Mouse (Mus musculus): ENCODE data around the gene Slc12a5. TPM values are rescaled to one million over a fixed set of nuclear protein-coding genes. Genes with fewer than 3 reads are reported as not detected.

Slc12a5 gene
- polyA plus RNA-seq, 1 experiment from 2014 or later, result 21.4 TPM

DNA sequence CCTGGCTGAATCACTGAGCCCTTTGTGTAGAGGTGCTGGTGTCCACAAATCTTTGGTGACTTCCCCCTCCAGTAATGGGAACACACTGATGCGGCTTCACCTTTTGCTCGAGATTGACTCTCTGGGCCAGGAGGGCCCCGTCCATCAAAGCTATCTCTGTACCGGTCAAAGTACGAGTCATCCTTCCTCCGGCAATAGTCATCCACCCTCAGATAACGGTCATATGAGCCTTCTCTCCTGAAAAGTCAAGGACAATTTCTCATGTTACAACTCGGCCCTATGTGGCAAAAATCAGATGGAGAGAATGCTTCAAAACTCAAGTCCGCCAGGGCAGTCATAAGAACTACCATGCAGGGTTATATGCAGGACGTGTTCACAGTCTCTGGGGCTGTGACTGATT lies 49.7 kb downstream of the Slc12a5 start:
- ATAC-seq (ENCODE audit: low FRiP score), result no peak
- Histone ChIP-seq H3K4me2 (no peak overlapping the region), H3K9me3 (no peaks in the 10 kb centered on the region), H3K4me3 (no peak overlapping the region), H3K27me3 (no peaks in the 10 kb centered on the region), H3K36me3 (peaks cover 80% of the 10 kb centered on the region), H3K9ac (no peak overlapping the region), H3K27ac (no peak overlapping the region), H3K4me1 (replicated peaks) (no peaks in the 10 kb centered on the region)
- 91% methylated on average over 10 of the region's 10 CpGs for WGBS

- 95% methylated on average over 5 of the region's 5 CpGs for WGBS
- H3K27ac ChIP-seq, result no peak overlapping the region
- H3K9me3 ChIP-seq, result no peaks in the 10 kb centered on the region
- H3K36me3 ChIP-seq, result peaks cover 48% of the 10 kb centered on the region
- H3K4me1 ChIP-seq (replicated peaks), result no peaks in the 10 kb centered on the region
- no peak overlapping the region for H3K9ac ChIP-seq
- H3K27me3 ChIP-seq, result no peaks in the 10 kb centered on the region
- ATAC-seq (ENCODE audit: low FRiP score), result no peak
- H3K4me2 ChIP-seq, result no peak overlapping the region
- no peak overlapping the region for H3K4me3 ChIP-seq
Observed at GRCm38 (mm10) chr2:165014935-165015334, 54.3 kb downstream of the Slc12a5 start.

- H3K4me3 ChIP-seq, result no peak overlapping the region
- WGBS, result 82% methylated on average over 3 of the region's 3 CpGs
- no peak overlapping the region for H3K9ac ChIP-seq
- peaks cover 7% of the 10 kb centered on the region; the same call in 1 of the 2 replicates for H3K4me1 ChIP-seq (replicated peaks)
- H3K9me3 ChIP-seq, result no peaks in the 10 kb centered on the region
- H3K4me2 ChIP-seq, result no peak overlapping the region
- ATAC-seq (ENCODE audit: low FRiP score), result no peak
- no peaks in the 10 kb centered on the region for H3K27me3 ChIP-seq
- H3K36me3 ChIP-seq, result peaks cover 32% of the 10 kb centered on the region
- H3K27ac ChIP-seq, result no peak overlapping the region
Observed at GRCm38 (mm10) chr2:165020490-165020889, 59.9 kb downstream of the Slc12a5 start.

DNA sequence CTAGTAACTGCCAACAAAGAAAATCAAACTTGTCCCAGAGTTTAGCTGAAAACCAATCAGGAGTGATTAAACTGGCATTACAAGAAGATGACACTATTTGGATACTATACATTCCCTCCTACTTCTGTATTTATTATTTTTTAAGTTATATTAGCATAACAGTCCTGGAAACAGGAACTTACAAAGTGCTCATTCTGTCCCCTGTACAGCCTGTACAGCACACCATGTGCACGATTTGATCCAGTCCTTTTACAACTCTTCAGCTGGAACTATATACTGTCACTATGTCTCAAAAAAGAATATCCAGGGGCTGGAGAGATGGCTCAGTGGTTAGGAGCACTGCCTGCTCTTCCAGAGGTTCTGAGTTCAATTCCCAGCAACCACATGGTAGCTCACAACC lies 66.6 kb downstream of the Slc12a5 start:
- H3K4me2 ChIP-seq, result no peak overlapping the region
- H3K27me3 ChIP-seq, result no peaks in the 10 kb centered on the region
- no peak overlapping the region for H3K27ac ChIP-seq
- H3K9me3 ChIP-seq, result no peaks in the 10 kb centered on the region
- peaks cover 9% of the 10 kb centered on the region for H3K36me3 ChIP-seq
- no peak overlapping the region for H3K9ac ChIP-seq
- no peak for ATAC-seq (ENCODE audit: low FRiP score)
- H3K4me1 ChIP-seq (replicated peaks), result peaks cover 28% of the 10 kb centered on the region
- no peak overlapping the region for H3K4me3 ChIP-seq
- WGBS, result 75% methylated on average over 1 of the region's 1 CpGs

GRCm38 (mm10) chr2:165032533-165032932 lies 71.9 kb downstream of the Slc12a5 start:
- no peak overlapping the region for H3K27ac ChIP-seq
- H3K9ac ChIP-seq, result peak overlapping the region; percentile 99; the same call in 1 of the 2 replicates
- peak overlapping the region; percentile 91 for H3K4me2 ChIP-seq
- peaks cover 40% of the 10 kb centered on the region for H3K4me1 ChIP-seq (replicated peaks)
- H3K36me3 ChIP-seq, result no peaks in the 10 kb centered on the region
- ATAC-seq (ENCODE audit: low FRiP score), result no peak
- 47% methylated on average over 3 of the region's 3 CpGs for WGBS
- H3K9me3 ChIP-seq, result no peaks in the 10 kb centered on the region
- peak overlapping the region; percentile 95 for H3K4me3 ChIP-seq
- H3K27me3 ChIP-seq, result no peaks in the 10 kb centered on the region

- Histone ChIP-seq H3K27ac (no peak overlapping the region), H3K9ac (peak overlapping the region; percentile 99), H3K4me3 (peak overlapping the region; percentile 95), H3K4me1 (replicated peaks) (peaks cover 36% of the 10 kb centered on the region), H3K27me3 (no peaks in the 10 kb centered on the region), H3K36me3 (no peaks in the 10 kb centered on the region), H3K4me2 (peak overlapping the region; percentile 91), H3K9me3 (no peaks in the 10 kb centered on the region)
- no peak for ATAC-seq (ENCODE audit: low FRiP score)
- 36% methylated on average over 6 of the region's 6 CpGs for WGBS
Observed at GRCm38 (mm10) chr2:165033306-165033705, 72.7 kb downstream of the Slc12a5 start.

- H3K27ac ChIP-seq, result peak within 1 kb of the TSS; percentile 94
- peak within 1 kb of the TSS; percentile 99 for H3K9ac ChIP-seq
- ATAC-seq (ENCODE audit: low FRiP score), result peak; percentile 96
- peaks cover 36% of the 10 kb centered on the region for H3K4me1 ChIP-seq (replicated peaks)
- H3K27me3 ChIP-seq, result no peaks in the 10 kb centered on the region
- H3K4me3 ChIP-seq, result peak within 1 kb of the TSS; percentile 95
- H3K4me2 ChIP-seq, result peak within 1 kb of the TSS; percentile 91
- under 1% methylated on average over 111 of the region's 111 CpGs for WGBS
- H3K36me3 ChIP-seq, result no peaks in the 10 kb centered on the region
- no peaks in the 10 kb centered on the region for H3K9me3 ChIP-seq
Observed at GRCm38 (mm10) chr2:165034131-165035057, 73.8 kb downstream of the Slc12a5 start, which contains the start of gene Ncoa5. Ncoa5 (minus strand) TSS chr2:165034867.

GRCm38 (mm10) chr2:165035058-165035431 lies 74.4 kb downstream of the Slc12a5 start:
- Histone ChIP-seq H3K4me3 (peak overlapping the region; percentile 95; the same call in 1 of the 2 replicates), H3K27ac (peak overlapping the region; percentile 88), H3K4me2 (peak overlapping the region; percentile 45), H3K36me3 (no peaks in the 10 kb centered on the region), H3K4me1 (replicated peaks) (peaks cover 36% of the 10 kb centered on the region), H3K9me3 (no peaks in the 10 kb centered on the region), H3K9ac (no peak overlapping the region), H3K27me3 (no peaks in the 10 kb centered on the region)
- no peak; the same call in 1 of the 2 replicates for ATAC-seq (ENCODE audit: low FRiP score)
- WGBS, result 7% methylated on average over 5 of the region's 5 CpGs

- no peak overlapping the region for H3K4me3 ChIP-seq
- no peak for ATAC-seq (ENCODE audit: low FRiP score)
- H3K4me1 ChIP-seq (replicated peaks), result peaks cover 20% of the 10 kb centered on the region
- WGBS, result 63% methylated on average over 4 of the region's 4 CpGs
- H3K27ac ChIP-seq, result no peak overlapping the region
- no peaks in the 10 kb centered on the region for H3K36me3 ChIP-seq
- no peak overlapping the region for H3K9ac ChIP-seq
- no peaks in the 10 kb centered on the region for H3K9me3 ChIP-seq
- 0 out of 2 replicates have a peak, but pooled peaks cover 6% of the 10 kb centered on the region for H3K27me3 ChIP-seq
- H3K4me2 ChIP-seq, result no peak overlapping the region
Observed at GRCm38 (mm10) chr2:165037415-165037814, 76.8 kb downstream of the Slc12a5 start.

GRCm38 (mm10) chr2:165042126-165042525 lies 81.5 kb downstream of the Slc12a5 start:
- H3K9me3 ChIP-seq, result no peaks in the 10 kb centered on the region
- H3K9ac ChIP-seq, result no peak overlapping the region
- peaks cover 21% of the 10 kb centered on the region for H3K4me1 ChIP-seq (replicated peaks)
- no peak for ATAC-seq (ENCODE audit: low FRiP score)
- H3K27me3 ChIP-seq, result 0 out of 2 replicates have a peak, but pooled peaks cover 6% of the 10 kb centered on the region
- no peaks in the 10 kb centered on the region for H3K36me3 ChIP-seq
- H3K4me3 ChIP-seq, result no peak overlapping the region
- H3K27ac ChIP-seq, result peak overlapping the region; percentile 81; the same call in 1 of the 2 replicates
- no peak overlapping the region for H3K4me2 ChIP-seq
- WGBS, result 79% methylated on average over 5 of the region's 5 CpGs

DNA sequence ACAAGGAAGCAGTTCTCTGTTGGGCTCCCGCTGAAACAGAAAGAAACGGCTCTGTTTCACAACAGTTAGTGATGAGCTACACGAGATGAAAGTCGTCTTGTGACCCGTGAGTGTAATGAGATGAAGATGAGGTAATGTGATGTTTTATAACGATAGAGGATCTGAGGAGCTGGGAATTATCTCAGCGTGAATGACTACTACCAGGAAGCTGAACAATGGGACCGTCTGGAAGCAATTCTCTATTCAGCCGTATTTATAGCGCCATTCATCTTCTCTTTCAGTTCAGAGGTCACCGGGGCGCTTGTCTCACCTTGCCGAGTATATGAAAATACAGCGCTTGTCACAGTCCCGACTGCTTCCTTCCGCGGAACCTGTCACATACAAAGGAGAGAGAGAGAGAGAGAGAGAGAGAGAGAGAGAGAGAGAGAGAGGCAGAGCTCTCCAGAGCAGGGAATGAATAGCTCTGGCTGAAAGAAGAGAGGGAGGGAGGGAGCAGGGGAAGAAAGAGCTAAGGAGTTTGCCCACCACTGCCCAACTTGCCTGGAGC lies 82.6 kb downstream of the Slc12a5 start:
- no peaks in the 10 kb centered on the region for H3K36me3 ChIP-seq
- peak overlapping the region; percentile 46 for H3K4me2 ChIP-seq
- H3K9me3 ChIP-seq, result no peaks in the 10 kb centered on the region
- peak overlapping the region; percentile 20; the same call in 1 of the 2 replicates for H3K4me3 ChIP-seq
- 6% methylated on average over 17 of the region's 17 CpGs for WGBS
- peak; percentile 46 for ATAC-seq (ENCODE audit: low FRiP score)
- H3K27me3 ChIP-seq, result 0 out of 2 replicates have a peak, but pooled peaks cover 6% of the 10 kb centered on the region
- H3K9ac ChIP-seq, result 0 out of 2 replicates have a peak overlapping the region, but pooled peaks have one; percentile 55
- peak overlapping the region; percentile 81 for H3K27ac ChIP-seq
- peaks cover 21% of the 10 kb centered on the region for H3K4me1 ChIP-seq (replicated peaks)

DNA sequence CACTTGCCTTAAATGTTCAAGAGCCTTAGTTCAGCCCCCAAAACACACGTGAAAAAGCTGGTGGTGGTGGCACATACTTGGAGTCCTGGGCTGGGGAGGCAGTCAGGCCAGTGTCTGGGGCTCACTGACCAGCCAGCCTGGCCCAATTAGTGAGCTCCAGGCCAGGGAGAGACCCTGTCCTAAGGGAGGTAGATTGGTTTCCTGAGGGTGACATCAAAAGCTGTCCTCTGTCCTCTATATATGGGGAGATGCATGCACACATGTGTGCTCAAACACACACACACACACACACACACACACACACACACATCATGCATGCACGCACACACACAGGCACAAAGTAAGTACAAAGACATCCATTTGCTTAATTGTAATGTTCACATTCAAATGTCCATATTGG lies 83.1 kb downstream of the Slc12a5 start:
- Histone ChIP-seq H3K27ac (peak overlapping the region; percentile 81), H3K4me3 (no peak overlapping the region), H3K4me1 (replicated peaks) (peaks cover 21% of the 10 kb centered on the region), H3K27me3 (0 out of 2 replicates have a peak, but pooled peaks cover 6% of the 10 kb centered on the region), H3K36me3 (no peaks in the 10 kb centered on the region), H3K4me2 (peak overlapping the region; percentile 46; the same call in 1 of the 2 replicates), H3K9me3 (no peaks in the 10 kb centered on the region), H3K9ac (no peak overlapping the region)
- ATAC-seq (ENCODE audit: low FRiP score), result peak; percentile 9; the same call in 1 of the 2 replicates
- WGBS, result 48% methylated on average over 2 of the region's 2 CpGs
